Mouse (Mus musculus): ENCODE results near the gene Gm37240. TPM values are rescaled to one million over a fixed set of nuclear protein-coding genes. Genes with fewer than 3 reads are reported as not detected.

Gm37240 gene
- polyA plus RNA-seq, 1 experiment = 1.0 TPM

- Histone ChIP-seq H3K4me1 (ENCODE audit: control insufficient read depth, insufficient read depth, low read length) (no peaks in the 10 kb centered on the region), H3K4me3 (replicated peaks; ENCODE audit: control insufficient read depth, low read depth, low read length) (no peak overlapping the region), H3K27ac (ENCODE audit: control insufficient read depth, insufficient read depth, low read depth, low read length, poor library complexity) (no peak overlapping the region)
- no peak for TF ChIP-seq CTCF (IDR thresholded peaks at IDR 0.05; ENCODE audit: control insufficient read depth, insufficient read depth, low read length)
- no peak for TF ChIP-seq POLR2A (IDR thresholded peaks at IDR 0.05; ENCODE audit: borderline replicate concordance, control insufficient read depth, low read depth, low read length)
- WGBS = 50% methylated on average over 9 of the region's 9 CpGs
These were observed 1182.1 kb downstream of the Gm37240 start for GRCm38 (mm10) chr3:84705224-84705623.

- 59% methylated on average over 11 of the region's 11 CpGs for WGBS
- TF ChIP-seq CTCF (IDR thresholded peaks at IDR 0.05; ENCODE audit: control insufficient read depth, insufficient read depth, low read length) = no peak
- no peak for TF ChIP-seq POLR2A (IDR thresholded peaks at IDR 0.05; ENCODE audit: borderline replicate concordance, control insufficient read depth, low read depth, low read length)
- no peak overlapping the region for H3K4me3 ChIP-seq (replicated peaks; ENCODE audit: control insufficient read depth, low read depth, low read length)
- H3K4me1 ChIP-seq (ENCODE audit: control insufficient read depth, insufficient read depth, low read length) = no peaks in the 10 kb centered on the region
- no peak overlapping the region for H3K27ac ChIP-seq (ENCODE audit: control insufficient read depth, insufficient read depth, low read depth, low read length, poor library complexity)
These were observed 1184.1 kb downstream of the Gm37240 start for GRCm38 (mm10) chr3:84703083-84703810.

- Histone ChIP-seq H3K4me3 (replicated peaks; ENCODE audit: control insufficient read depth, low read depth, low read length) (no peak overlapping the region), H3K27ac (ENCODE audit: control insufficient read depth, insufficient read depth, low read depth, low read length, poor library complexity) (no peak overlapping the region), H3K4me1 (ENCODE audit: control insufficient read depth, insufficient read depth, low read length) (no peaks in the 10 kb centered on the region)
- 89% methylated on average over 5 of the region's 5 CpGs for WGBS
- TF ChIP-seq POLR2A (IDR thresholded peaks at IDR 0.05; ENCODE audit: borderline replicate concordance, control insufficient read depth, low read depth, low read length) (no peak), CTCF (IDR thresholded peaks at IDR 0.05; ENCODE audit: control insufficient read depth, insufficient read depth, low read length) (no peak)
These were observed 1185.4 kb downstream of the Gm37240 start for GRCm38 (mm10) chr3:84701964-84702363.

DNA sequence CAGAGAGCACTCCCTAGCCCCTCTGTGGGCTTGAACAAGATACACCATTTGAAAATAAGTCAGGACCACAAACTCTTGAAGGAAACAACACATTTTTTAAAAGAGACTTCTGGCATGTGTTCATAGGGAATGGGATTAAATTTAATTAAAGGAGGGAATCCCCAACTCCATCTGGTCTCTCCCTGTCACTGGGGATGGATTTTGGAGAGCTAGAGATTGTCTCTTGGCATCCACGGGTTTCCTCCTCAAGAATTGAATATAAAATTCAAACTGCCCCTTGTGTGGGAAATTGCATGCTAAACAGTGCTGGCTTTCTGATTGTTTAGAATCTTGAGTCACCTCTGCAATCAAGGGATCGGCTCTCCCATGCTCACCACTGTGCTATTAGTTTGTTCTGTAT lies 1185.8 kb downstream of the Gm37240 start:
- no peak overlapping the region for H3K27ac ChIP-seq (ENCODE audit: control insufficient read depth, insufficient read depth, low read depth, low read length, poor library complexity)
- no peak for TF ChIP-seq CTCF (IDR thresholded peaks at IDR 0.05; ENCODE audit: control insufficient read depth, insufficient read depth, low read length)
- no peak for TF ChIP-seq POLR2A (IDR thresholded peaks at IDR 0.05; ENCODE audit: borderline replicate concordance, control insufficient read depth, low read depth, low read length)
- no peak overlapping the region for H3K4me3 ChIP-seq (replicated peaks; ENCODE audit: control insufficient read depth, low read depth, low read length)
- 89% methylated on average over 2 of the region's 2 CpGs for WGBS
- no peaks in the 10 kb centered on the region for H3K4me1 ChIP-seq (ENCODE audit: control insufficient read depth, insufficient read depth, low read length)

DNA sequence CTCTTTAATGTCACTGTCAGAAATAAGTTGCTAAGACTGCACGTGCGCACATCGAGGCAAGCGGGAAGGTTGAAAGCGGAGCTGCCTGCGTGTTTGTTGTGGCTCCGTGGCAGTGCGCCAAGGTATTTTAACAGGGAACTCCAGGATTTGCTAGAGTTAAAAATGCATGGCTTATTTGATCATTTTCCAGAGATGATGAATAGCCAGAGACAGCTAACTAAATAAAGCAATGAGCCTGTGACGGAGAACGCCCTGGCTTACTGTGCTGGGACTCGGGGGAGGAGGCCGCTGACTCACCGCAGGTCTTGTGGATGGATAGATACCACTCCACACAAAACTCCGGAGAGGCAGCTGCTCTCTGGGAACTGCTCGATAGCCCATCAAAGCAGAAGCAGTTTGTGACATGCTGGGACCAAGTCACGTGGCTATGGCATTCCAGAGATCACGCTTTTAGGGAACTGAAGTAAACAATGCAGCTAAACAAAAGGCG lies 1190.8 kb downstream of the Gm37240 start:
- Histone ChIP-seq H3K4me1 (ENCODE audit: control insufficient read depth, insufficient read depth, low read length) (no peaks in the 10 kb centered on the region), H3K4me3 (replicated peaks; ENCODE audit: control insufficient read depth, low read depth, low read length) (no peak overlapping the region), H3K27ac (ENCODE audit: control insufficient read depth, insufficient read depth, low read depth, low read length, poor library complexity) (no peak overlapping the region)
- 89% methylated on average over 18 of the region's 18 CpGs for WGBS
- TF ChIP-seq POLR2A (IDR thresholded peaks at IDR 0.05; ENCODE audit: borderline replicate concordance, control insufficient read depth, low read depth, low read length) = no peak
- no peak for TF ChIP-seq CTCF (IDR thresholded peaks at IDR 0.05; ENCODE audit: control insufficient read depth, insufficient read depth, low read length)

DNA sequence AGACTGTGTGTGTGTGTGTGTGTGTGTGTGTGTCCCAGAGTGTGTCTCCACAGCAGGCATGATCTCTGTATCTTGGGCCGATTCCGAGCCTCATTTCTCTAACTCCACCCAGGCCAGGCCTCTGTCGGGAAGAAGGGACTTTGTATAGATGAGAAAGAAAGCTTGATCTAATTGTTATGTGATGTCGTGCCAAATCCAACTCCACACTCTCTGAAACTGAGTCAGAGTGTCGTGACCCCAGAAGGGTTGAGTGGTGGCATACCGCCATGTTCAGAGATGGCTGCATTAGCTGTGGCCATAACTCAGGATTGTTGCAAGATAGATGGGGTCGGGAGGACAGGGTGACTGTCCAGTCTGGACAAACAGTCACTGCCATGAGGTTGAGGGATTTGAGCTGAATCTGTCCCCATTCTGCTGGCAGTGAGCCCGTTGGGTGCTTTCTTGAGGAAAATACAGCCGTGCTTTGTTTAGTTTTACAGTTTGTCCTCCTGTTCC lies 1191.4 kb downstream of the Gm37240 start:
- TF ChIP-seq POLR2A (IDR thresholded peaks at IDR 0.05; ENCODE audit: borderline replicate concordance, control insufficient read depth, low read depth, low read length) (no peak), CTCF (IDR thresholded peaks at IDR 0.05; ENCODE audit: control insufficient read depth, insufficient read depth, low read length) (no peak)
- Histone ChIP-seq H3K4me3 (replicated peaks; ENCODE audit: control insufficient read depth, low read depth, low read length) (no peak overlapping the region), H3K4me1 (ENCODE audit: control insufficient read depth, insufficient read depth, low read length) (no peaks in the 10 kb centered on the region), H3K27ac (ENCODE audit: control insufficient read depth, insufficient read depth, low read depth, low read length, poor library complexity) (no peak overlapping the region)
- 91% methylated on average over 9 of the region's 9 CpGs for WGBS

DNA sequence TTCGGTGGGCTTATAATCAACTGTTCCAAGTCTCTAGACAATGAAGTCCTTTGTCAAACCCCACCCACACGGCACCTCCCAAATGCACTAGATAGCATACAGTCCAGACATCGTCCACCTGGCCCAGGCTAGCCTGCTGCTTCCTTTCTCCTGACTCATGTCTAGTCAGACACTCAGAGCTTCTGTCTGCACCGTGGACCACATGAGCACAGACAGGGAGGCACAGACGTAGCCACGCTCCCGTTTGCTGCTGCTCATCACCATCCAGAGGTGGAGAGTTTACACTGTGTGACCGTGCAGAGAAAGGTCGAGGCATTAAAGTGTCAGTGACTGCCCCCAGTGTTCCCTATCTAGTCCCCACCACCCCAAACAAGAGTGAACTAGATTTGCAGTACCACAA lies 1191.9 kb downstream of the Gm37240 start:
- H3K4me1 ChIP-seq (ENCODE audit: control insufficient read depth, insufficient read depth, low read length) = no peaks in the 10 kb centered on the region
- no peak overlapping the region for H3K4me3 ChIP-seq (replicated peaks; ENCODE audit: control insufficient read depth, low read depth, low read length)
- H3K27ac ChIP-seq (ENCODE audit: control insufficient read depth, insufficient read depth, low read depth, low read length, poor library complexity) = no peak overlapping the region
- TF ChIP-seq POLR2A (IDR thresholded peaks at IDR 0.05; ENCODE audit: borderline replicate concordance, control insufficient read depth, low read depth, low read length) (no peak), CTCF (IDR thresholded peaks at IDR 0.05; ENCODE audit: control insufficient read depth, insufficient read depth, low read length) (no peak)
- 85% methylated on average over 9 of the region's 9 CpGs for WGBS

GRCm38 (mm10) chr3:84693886-84694285 lies 1193.4 kb downstream of the Gm37240 start:
- WGBS = 85% methylated on average over 10 of the region's 10 CpGs
- Histone ChIP-seq H3K4me3 (replicated peaks; ENCODE audit: control insufficient read depth, low read depth, low read length) (no peak overlapping the region), H3K4me1 (ENCODE audit: control insufficient read depth, insufficient read depth, low read length) (no peaks in the 10 kb centered on the region), H3K27ac (ENCODE audit: control insufficient read depth, insufficient read depth, low read depth, low read length, poor library complexity) (no peak overlapping the region)
- TF ChIP-seq CTCF (IDR thresholded peaks at IDR 0.05; ENCODE audit: control insufficient read depth, insufficient read depth, low read length) = no peak
- no peak for TF ChIP-seq POLR2A (IDR thresholded peaks at IDR 0.05; ENCODE audit: borderline replicate concordance, control insufficient read depth, low read depth, low read length)
